Mouse (Mus musculus): ENCODE results near the gene Lrrc8b. TPM values are rescaled to one million over a fixed set of nuclear protein-coding genes. Genes with fewer than 3 reads are reported as not detected.

Gene Lrrc8b
- 10 to 100 TPM; 20.6 to 21.3 TPM for total RNA-seq (2021)

DNA sequence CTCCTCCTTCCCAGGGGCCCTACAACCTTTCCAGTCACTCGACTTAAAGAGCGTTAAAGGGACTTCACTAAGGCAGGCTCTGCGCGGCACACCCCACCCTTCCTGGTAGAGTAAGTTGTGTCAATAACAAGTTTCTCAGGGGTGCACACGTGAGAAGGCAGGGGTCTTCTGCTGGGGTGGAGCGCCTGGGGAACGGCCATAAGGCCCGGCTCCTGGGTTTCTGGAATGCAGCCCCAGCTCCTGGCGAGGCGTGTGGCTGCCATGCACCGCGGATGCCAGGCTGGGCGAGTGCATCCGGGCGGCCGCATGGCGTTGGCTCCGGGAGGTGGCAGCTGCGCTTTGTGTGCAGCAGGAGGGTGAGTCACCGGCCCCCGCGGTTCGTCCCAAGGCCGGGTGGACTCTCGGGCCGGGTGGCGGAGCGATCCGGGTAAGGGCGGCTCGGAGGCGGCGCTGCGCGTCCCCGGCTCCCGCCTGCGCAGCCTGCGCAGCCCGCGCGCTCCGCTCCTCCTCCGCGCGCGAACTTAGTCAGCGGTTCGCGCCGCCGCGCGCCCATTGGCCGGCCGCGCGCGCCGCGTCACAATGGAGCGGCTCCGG is at the start of gene Lrrc8b:
Lrrc8b (plus strand) TSS at position 578 of the 594 bp plus-strand sequence.
- peak; percentile 89 for DNase-seq

DNA sequence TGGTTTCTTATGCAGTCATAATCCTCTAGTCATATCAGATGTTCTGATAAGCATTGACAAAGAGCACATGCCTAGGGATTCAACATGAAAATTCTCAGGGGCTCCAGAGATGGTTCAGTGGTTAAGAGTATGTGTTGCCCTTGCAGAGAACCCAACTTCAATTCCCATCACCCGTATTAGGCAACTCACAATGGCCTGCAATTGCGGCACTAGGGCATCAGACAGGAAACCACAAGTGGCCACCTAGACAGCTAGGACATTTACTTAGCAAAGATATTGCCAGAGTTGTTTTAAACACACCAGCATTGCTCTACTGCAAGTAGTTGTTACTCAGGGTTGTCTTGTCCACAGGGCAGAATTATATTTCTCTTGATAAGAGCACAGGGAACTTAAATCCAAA is 34.1 kb upstream of the Lrrc8b start:
- DNase-seq, result no peak

DNA sequence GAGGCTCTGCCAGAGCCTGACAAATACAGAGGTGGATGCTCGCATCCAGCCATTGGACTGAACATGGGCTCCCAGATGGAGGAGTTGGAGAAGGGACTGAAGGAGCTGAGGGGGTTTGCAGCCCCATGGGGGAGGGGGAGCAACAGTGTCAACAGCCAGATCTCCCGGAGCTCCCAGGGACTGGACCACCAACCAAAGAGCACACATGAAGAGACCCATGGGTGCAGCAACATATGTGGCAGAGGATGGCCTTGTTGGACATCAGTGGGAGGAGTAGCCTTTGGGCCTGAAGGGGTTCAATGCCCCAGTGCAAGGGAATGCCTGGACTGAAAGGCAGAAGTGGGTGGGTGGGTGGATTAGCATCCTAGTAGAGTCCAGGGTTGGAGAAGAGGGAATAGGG is 25.2 kb upstream of the Lrrc8b start:
- no peak for DNase-seq

DNA sequence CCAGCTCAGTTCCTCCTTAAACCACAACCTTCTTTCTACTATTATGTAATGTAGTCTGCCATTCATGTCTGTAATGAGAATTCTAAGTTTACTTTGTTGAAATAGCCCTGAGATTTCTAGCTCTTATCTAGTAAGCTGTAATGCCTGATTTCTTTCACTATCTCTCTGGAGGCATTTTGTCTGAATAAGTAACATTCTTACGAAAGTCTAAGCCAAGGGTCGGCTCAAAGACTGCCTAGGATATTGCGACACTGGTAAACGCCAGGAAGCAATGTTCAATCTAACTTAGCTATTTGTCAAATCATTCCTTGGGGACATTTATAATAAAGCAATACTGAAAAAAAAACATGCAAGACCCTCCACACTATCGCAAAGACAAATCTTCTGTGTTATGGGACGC is 21.8 kb upstream of the Lrrc8b start:
- DNase-seq, result no peak

DNA sequence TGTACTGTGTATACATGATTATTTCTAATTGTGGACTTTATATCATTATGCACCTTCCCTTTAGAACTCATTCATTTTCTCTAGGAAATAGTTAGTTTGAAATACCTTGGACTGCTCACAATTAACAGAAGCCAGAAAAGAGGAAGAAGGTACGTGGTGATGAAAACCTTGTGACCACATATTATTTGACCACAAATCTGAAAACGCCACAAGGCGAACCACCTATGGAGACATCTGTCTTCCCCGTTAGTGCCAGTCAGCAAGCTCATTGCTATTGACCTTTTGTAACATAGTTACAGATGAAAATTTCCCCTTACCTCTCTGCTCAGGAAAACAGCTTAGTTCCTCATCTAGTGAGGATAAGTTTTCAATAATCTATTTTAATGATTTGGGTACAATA is 20.4 kb upstream of the Lrrc8b start:
- no peak for DNase-seq

DNA sequence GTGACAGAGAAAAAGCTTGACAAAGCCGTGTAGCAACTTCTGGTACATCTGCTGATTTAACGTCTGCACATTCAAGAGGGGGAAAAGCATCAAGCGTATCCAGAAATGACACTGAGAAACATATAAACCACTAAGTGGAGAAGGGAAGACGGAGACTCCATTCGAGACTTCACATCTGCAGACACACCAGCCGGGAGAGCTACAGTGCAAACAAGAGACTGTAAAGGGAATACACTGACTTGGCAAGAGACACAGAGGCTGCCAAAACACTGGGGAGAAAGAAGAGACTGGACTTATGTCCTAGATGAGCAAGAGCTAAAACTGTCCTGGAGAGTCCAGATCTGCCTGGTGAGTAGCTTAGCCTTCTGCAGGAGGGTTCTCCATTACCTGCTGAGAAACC is 16.6 kb upstream of the Lrrc8b start:
- no peak for DNase-seq

DNA sequence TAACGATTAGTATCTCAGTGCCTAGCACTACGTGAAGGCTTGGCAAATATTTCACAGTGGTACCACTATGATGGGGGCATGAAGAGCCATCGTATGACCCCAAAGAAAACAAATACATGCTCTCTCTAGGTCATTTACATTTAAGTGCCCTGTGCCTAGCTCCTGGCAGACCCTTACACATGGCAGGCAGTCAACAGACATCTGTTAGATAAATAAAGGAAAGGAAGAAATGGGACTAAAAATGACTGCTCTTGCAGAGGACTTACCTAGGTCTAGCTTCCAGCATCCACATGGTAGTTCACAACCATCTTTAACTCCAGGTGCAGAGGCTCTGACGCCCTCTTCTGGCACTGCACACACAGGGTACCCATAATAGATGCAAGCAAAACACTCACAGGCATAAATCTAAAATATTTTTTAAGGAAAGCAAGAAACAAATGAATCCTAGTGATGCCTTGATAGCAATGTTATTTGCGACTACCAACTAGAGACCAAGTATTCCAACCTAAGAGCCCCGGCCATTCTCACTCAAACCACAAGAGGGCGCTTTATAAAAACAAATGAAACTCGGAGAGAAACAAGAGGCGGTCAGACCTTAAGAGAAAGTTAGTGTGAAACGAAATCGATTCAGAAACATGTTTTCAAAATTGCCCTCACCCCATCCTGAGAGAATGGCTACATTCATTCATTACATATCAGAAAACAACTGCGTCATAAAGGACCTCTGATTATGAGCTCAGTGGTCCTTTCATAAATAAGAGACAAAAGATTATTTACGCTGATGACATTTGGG is 15.7 kb upstream of the Lrrc8b start:
- DNase-seq, result peak; percentile 82

DNA sequence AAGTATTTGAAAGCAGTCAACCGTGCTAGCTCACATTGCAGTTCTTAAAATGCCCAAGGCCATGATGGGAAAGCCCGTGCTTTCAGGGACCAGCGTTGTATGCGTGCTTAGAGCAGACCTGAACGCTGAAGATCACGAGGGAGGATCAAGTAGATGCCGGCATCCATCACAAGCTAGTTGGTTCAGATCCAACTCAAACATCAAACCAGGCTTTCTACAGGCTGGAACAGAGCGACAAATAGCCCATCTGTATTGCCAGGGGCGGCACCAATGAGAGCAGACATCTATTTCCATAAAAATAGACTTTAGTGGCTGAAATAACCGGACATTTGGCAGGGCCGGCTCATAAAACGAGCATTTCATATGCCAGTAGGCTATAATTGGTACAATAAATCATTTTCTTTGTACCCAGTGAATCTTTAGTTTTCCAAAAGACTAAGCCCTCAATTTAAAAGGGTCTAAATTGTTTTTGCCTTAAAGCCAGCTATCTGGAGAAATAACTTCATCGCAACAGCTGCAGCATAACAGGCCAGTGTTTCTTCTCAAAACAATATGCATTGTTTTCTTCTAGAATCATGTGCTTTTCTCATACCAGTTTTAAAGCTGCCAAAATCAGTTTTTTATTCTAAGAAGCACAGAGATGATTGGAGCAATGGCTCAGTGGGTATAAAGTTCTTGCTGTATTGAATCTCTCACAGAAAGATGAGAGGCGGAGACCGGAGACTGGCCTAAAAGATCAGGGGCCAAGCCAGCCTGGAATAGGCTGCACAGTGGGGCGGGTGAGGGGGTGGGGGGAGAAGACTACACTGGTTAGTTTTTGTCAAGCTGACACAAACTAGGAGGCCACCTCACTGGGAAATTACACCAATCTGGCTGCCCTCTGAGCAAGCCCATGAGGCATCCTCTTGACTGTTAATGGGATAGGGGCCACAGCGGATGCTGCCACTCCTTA is 14.9 kb upstream of the Lrrc8b start:
- DNase-seq, result no peak

DNA sequence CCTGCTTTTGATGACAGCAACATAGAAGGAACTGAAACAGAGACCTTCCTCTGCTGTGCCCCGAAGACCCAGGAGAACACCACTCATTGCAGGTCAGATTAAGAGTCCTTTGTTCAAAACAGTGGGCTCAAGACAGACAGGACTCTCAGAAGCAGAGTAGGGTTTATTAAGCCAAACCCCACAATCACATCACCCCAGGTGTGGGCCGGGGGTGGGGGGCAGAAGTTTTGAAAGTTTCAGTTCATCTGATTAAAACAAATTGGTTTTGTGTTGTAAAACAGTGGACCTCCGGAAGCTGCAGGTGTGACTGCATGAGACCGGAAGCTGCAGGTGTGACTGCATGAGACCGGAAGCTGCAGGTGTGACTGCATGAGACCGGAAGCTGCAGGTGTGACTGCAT is 14.0 kb upstream of the Lrrc8b start:
- no peak for DNase-seq

DNA sequence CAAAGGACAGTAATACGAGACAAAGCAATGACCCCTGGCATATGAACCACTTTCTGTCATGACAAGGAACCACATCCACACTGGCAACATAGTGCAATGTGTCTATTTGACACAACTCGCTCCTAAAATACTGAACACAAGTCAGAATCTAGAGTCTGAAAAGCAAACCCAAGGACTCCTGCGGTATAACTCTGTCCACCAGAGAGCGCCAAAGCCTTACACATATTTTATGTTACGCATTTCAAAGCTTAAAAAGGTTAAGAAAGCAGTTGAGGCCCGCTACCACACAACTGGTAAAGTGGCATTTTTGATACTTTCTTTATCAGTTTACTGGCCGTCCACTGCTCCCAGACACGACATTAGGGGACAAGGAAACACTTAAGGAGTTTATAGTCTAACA is 10.6 kb upstream of the Lrrc8b start:
- DNase-seq, result peak; percentile 81

DNA sequence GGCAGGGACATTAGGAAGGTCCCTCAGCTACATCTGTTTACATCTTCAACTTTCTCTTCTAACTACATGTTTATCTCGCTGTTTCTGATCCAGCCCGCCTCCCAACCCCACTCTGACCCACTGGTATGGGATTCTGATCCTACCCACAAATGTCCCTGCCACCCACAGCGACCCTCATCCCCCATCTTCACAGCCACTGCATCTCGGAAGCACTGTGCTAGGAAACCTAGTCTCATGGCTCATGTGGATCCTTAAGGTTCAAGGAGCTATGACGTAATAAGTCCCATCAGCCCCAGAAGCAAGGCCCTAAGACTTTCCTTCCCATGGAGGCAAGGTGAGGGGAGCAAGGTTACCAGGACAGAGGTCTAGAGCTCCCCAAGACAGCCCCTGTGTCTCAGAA is 7.9 kb upstream of the Lrrc8b start:
- no peak for DNase-seq

DNA sequence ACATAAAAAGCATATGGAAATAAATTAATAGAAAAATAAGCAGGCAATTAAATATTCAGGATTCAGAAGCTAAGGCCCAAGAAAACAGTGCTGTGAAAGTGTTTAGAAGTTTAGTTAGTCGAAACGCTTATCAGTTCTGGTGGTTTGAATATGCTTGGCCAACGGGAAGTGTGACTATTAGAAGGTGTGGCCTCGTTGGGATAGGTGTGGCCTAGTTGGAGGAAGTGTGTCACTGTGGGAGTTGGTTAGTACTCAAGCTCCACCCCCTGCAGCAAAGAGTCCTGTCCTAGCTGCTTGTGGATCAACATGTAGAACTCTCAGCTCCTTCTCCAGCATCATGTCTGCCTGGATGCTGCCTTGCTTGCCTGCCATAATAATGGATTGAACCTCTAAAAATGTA is 6.5 kb upstream of the Lrrc8b start:
- DNase-seq, result no peak

DNA sequence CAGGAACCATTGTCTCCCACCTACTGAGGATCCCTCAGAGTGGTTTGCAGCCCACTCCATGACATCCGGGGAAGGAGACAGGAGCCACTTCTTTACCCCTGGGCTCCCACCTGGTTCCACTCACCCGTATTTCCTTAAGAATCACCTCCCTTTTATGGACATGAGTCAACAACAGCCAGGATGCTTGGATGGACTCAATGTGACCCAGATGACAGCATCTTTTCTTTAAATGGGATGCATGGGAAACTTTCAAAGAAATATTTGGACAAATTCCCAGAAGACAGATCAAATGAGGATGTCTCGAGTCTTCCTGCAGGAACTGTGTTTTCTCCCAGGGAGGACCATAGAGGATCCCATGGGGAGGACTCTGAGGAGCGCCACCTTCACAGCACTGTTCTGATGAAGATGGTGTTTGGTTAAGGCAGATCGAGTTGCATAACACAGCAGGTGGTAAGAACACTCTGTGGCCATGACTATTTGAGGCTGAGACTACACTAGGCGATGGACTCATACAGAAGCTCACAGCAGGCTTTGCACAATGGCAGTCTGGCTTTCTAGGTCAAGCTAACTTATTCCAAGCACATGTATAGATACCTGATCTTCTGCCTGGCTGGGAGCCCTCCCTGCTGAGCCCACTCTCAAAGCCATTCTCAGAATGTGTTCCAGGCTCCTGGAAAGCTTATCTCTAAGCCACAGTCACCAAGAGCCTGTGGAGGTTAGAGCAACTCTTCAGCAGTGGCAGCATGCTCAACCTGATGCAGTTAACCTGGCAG is 4.9 kb upstream of the Lrrc8b start:
- no peak for DNase-seq

DNA sequence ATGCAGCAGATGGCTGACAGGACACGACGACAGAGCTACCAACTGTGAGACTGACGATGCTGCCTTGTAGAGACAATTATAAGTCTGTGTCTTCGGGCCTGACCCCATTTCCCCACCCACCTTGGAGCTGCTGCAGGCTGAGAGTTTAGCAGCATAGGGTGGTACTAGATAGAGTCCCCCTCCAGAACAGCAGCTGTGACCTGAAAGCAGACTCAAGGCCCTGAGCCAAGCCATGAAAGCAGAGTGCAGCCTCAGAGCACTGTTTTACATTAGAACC is 4.3 kb upstream of the Lrrc8b start:
- no peak for DNase-seq

DNA sequence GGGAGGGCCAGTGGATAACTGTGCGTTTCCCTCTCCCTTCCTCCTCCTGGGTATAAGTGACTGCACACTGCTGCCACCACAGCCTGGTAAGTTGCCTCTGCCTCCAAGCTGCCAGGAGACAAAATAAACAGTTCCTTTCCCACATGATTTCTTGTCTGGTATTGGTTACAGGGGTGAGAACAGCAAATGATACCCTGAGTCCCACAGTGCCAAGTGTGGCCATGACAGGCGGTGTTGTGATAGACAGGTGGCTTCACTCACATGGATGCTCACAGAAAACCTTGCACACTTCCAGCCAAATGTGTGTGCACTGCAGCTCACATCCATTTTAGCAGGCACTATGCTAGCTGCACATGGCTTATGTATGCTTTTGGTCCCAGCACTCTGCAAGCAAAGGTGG is 3.8 kb upstream of the Lrrc8b start:
- DNase-seq, result no peak

DNA sequence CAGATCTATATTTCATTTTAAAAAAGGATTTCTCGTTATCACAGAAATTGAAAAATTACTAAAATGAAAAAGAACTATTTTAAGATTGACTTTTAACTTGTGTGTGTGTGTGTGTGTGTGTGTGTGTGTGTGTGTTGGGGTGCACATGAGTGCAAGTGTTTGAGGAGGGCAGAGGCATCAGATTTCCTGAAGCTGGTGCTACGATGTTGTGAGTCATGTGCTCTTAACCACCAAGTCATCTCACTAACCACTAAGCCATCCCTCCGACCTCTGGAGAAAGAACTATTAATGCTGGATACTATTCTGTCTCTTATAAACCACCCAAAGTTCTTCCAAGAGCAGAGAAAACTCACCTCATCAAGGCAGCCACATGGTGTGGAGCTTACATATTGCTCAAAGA is 2.9 kb upstream of the Lrrc8b start:
- DNase-seq, result no peak

DNA sequence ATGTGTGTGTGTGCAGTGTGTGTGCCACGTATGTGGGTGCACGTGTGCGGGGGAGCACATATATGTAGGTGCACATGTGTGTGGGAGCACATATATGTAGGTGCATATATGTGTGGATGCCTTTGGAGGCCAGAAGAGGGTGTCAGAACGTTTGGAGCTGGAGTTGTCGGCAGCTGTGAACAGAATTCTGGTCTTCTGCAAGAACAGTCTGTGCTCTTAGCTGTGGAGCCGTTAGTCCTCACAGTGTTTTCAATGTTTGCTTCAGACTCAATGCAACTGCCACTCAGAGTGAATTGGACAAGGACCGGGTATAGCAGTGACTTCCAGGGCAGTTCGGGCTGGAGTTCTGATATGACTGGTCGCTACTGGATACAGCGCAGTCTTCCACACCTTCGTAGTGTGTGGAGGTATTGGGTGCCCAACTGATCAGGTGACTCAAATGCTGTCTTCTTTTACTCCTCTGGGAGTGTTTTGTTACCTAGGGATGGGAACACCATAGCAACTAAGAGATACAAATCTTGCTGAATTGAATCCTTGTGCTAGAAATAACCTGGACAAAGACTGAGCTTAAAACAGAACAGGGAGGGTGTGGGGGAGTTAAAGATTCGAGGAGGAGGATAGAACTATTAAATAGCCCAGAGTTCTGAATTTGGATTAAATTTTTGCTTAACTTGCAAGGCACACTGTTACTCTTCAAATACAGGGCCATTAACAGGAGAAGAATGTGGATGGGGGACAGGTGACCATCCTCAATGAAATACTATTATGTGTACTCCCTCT is 1.0 kb upstream of the Lrrc8b start:
- DNase-seq, result no peak

DNA sequence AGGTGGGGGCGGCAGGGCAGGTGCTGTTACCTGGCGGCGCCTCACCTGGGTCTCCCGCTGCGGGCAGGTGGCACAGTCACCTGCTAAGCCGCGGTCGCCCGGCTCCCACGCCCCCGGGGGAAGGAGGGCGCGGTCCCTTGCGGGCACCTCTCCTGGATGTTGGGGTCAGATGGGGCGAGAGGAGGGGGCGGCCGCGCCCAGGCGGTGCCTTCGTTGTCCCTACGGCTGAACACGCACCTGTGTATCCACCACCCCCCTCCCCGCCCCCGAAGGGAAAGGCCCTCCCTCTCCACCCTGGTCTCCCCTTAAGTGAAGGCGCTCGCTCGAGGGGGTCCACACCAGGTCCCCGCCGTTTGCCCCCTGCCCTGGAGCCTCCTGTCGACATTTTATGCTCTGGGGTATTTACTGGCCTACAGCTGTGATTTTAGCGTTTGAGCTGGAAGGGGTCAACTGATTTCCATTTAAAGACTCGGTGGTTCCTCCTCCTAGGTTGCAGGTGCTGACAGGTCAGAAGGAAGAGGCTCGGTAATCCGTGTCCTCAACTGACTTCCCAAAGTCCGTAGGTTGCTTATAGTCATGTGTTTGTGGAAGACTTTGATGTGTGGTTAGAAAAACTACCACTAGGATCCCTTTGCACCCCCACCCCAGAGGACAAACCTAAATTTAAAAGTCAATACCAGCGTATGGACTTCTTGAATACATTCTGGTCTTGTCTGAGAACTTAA is 538 bp downstream of the Lrrc8b start:
- DNase-seq, result no peak

DNA sequence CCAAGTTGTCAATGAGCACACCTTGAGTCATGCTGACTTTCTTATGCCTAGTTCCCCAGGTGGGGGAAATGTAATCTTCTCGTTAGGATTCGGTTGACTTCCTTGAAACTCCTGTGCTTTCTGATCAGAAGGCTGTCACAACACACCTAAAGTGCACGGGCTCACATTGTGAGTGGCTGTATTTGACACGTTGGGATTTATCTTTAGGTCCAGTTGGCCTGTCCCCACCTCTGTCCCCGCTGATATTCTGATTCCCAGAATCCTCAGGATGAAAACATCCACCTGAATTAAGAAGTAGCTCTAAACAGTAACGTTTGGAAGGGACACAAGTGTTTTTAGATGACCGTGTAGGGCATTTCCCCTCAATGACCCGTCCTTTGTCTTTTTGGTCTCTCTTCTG is 1.6 kb downstream of the Lrrc8b start:
- no peak for DNase-seq

DNA sequence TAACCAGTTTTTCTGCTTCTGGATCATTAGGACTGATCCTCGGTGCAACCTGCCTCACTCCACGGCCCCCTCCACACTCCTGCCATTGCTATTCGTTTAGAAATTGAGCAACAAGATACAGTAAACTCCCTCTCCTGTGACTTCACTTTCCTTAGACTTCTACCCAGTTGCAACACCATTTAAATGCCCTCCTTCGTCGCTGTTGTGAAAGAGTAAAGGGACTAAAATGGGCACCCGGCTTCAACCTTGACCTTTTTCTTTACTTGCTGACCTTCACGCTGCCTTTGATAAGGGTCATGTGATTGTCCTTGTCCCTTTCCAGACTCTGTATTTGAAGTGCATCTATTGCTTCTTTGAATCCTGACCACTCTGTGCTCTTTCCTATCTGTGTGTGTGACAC is 2.8 kb downstream of the Lrrc8b start:
- DNase-seq, result no peak

DNA sequence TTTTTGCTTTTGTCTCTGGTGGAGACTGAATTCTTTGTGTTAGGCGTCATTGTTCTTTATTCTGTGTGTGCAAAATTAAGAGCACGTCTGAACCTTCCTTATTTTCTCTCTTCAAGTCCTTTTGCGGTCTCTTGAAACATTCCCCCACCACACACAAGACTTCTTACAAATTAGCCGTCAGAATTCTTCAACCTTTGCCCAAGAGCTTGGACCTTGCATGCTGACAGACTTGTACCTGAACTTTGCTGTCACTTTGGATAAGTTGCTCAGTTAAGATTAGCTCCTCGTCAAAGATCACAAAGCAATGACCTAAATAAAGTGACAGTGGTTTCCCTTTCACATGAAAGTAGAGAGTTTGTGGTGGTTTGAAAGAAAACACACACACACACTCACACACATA is 3.3 kb downstream of the Lrrc8b start:
- DNase-seq, result no peak
